ENCODE assay signal across 12 mouse cellular contexts in genomic region chr7:144751833-144752232, GRCm38 (mm10). TPM values are rescaled to one million over a fixed set of nuclear protein-coding genes. Genes with fewer than 3 reads are reported as not detected.
DNase-seq lines count a peak whose midpoint lies in the region; ATAC-seq and TF ChIP-seq lines count a peak whose summit lies in the region.
"Had no signal": no experiment of that assay in that cellular context is flagged by ENCODE, and none has a peak within 500 bp of the region (broad histone marks: within the 10 kb centered on the region; RNA-seq: fewer than 3 reads in every experiment).

Gene Ano1, minus strand, starts transcription at chr7:144751974.

- H3K27ac ChIP-seq in liver, embryonic 12.5 days = peak within 1 kb of the TSS; percentile 91
- H3K27ac ChIP-seq in liver, postnatal 0 days (ENCODE audit: low read depth) = no peak within 1 kb of the TSS
- no peak within 1 kb of the TSS for H3K27ac ChIP-seq in embryonic facial prominence, embryonic 11.5 days (replicated peaks; ENCODE audit: low read depth, low read length)
- H3K27ac ChIP-seq in stomach, embryonic 14.5 days (ENCODE audit: low read length) = peak within 1 kb of the TSS; percentile 82; the same call in 1 of the 2 replicates
- no peak within 1 kb of the TSS for H3K27ac ChIP-seq in hindbrain, embryonic 13.5 days
- H3K27ac ChIP-seq: heart, embryonic 13.5 days; limb, embryonic 13.5 days had no signal

- H3K9me3 ChIP-seq in liver, embryonic 12.5 days (replicated peaks) = no peaks in the 10 kb centered on the region
- H3K9me3 ChIP-seq in liver, postnatal 0 days (ENCODE audit: low read length) = no peaks in the 10 kb centered on the region
- no peaks in the 10 kb centered on the region for H3K9me3 ChIP-seq in embryonic facial prominence, embryonic 11.5 days (replicated peaks; ENCODE audit: control insufficient read depth, low read length)
- H3K9me3 ChIP-seq in stomach, embryonic 14.5 days (ENCODE audit: control insufficient read depth, low read depth, low read length) = no peaks in the 10 kb centered on the region
- H3K9me3 ChIP-seq in hindbrain, embryonic 13.5 days = no peaks in the 10 kb centered on the region
- H3K9me3 ChIP-seq: G1E; heart, embryonic 13.5 days; limb, embryonic 13.5 days had no signal

- TF ChIP-seq CTCF in liver, postnatal 0 days (IDR thresholded peaks at IDR 0.05; ENCODE audit: low read depth) = no peak

- H3K27me3 ChIP-seq in liver, embryonic 12.5 days (replicated peaks) = peaks cover 40% of the 10 kb centered on the region
- H3K27me3 ChIP-seq in liver, postnatal 0 days (ENCODE audit: insufficient read depth, low read length) = no peaks in the 10 kb centered on the region
- H3K27me3 ChIP-seq in embryonic facial prominence, embryonic 11.5 days (ENCODE audit: control insufficient read depth, insufficient read depth, low read length) = no peaks in the 10 kb centered on the region
- H3K27me3 ChIP-seq in stomach, embryonic 14.5 days (ENCODE audit: control insufficient read depth, insufficient read depth, low read length) = no peaks in the 10 kb centered on the region
- no peaks in the 10 kb centered on the region for H3K27me3 ChIP-seq in hindbrain, embryonic 13.5 days
- H3K27me3 ChIP-seq: limb, embryonic 13.5 days had no signal

- H3K36me3 ChIP-seq in liver, embryonic 12.5 days = no peaks in the 10 kb centered on the region
- no peaks in the 10 kb centered on the region for H3K36me3 ChIP-seq in liver, postnatal 0 days (replicated peaks; ENCODE audit: insufficient read depth, low read length)
- no peaks in the 10 kb centered on the region for H3K36me3 ChIP-seq in embryonic facial prominence, embryonic 11.5 days (replicated peaks; ENCODE audit: control insufficient read depth, insufficient read depth, low read depth, low read length)
- no peaks in the 10 kb centered on the region for H3K36me3 ChIP-seq in stomach, embryonic 14.5 days (ENCODE audit: control insufficient read depth, insufficient read depth, low read length)
- H3K36me3 ChIP-seq in hindbrain, embryonic 13.5 days = no peaks in the 10 kb centered on the region
- H3K36me3 ChIP-seq: heart, embryonic 13.5 days; limb, embryonic 13.5 days had no signal

- H3K4me2 ChIP-seq in liver, embryonic 12.5 days = no peak within 1 kb of the TSS
- no peak within 1 kb of the TSS for H3K4me2 ChIP-seq in liver, postnatal 0 days (ENCODE audit: low read depth, low read length)
- H3K4me2 ChIP-seq in embryonic facial prominence, embryonic 11.5 days (ENCODE audit: low read depth, low read length) = no peak within 1 kb of the TSS
- no peak within 1 kb of the TSS for H3K4me2 ChIP-seq in stomach, embryonic 14.5 days (replicated peaks; ENCODE audit: low read depth, low read length)
- H3K4me2 ChIP-seq in hindbrain, embryonic 13.5 days = no peak within 1 kb of the TSS
- H3K4me2 ChIP-seq: heart, embryonic 13.5 days; limb, embryonic 13.5 days had no signal

- ATAC-seq in liver, embryonic 12.5 days = no peak
- ATAC-seq in liver, postnatal 0 days = no peak
- ATAC-seq in embryonic facial prominence, embryonic 11.5 days (replicated peaks; ENCODE audit: insufficient number of reproducible peaks, low FRiP score, low TSS enrichment, low read depth) = no peak
- ATAC-seq in stomach, embryonic 14.5 days (ENCODE audit: insufficient number of reproducible peaks, insufficient read depth, low FRiP score, low read depth) = no peak
- no peak for ATAC-seq in hindbrain, embryonic 13.5 days (ENCODE audit: low FRiP score)

- WGBS in liver, embryonic 12.5 days (ENCODE audit: insufficient replicate concordance) = 60% methylated on average over 9 of the region's 9 CpGs
- 65% methylated on average over 9 of the region's 9 CpGs for WGBS in liver, postnatal 0 days (ENCODE audit: insufficient replicate concordance)
- WGBS in embryonic facial prominence, embryonic 11.5 days = 78% methylated on average over 9 of the region's 9 CpGs
- WGBS in stomach, embryonic 14.5 days = 53% methylated on average over 9 of the region's 9 CpGs
- WGBS in hindbrain, embryonic 13.5 days = 76% methylated on average over 9 of the region's 9 CpGs

- no peak for DNase-seq in liver, postnatal 0 days
- no peak for DNase-seq in embryonic facial prominence, embryonic 11.5 days (ENCODE audit: low spot score)
- no peak for DNase-seq in heart, postnatal 25 days (ENCODE audit: low spot score)
- no peak for DNase-seq in frontal cortex, adult 2 months (ENCODE audit: extremely low spot score in 1 of 2, low spot score in 1 of 2)
- DNase-seq: kidney, postnatal 36 days; thymus, postnatal 36 days had no signal

- TF ChIP-seq EP300 in liver, postnatal 0 days (IDR thresholded peaks at IDR 0.05; ENCODE audit: low read depth) = no peak

- peaks cover 72% of the 10 kb centered on the region for H3K4me1 ChIP-seq in liver, embryonic 12.5 days
- peaks cover 6% of the 10 kb centered on the region; the same call in 1 of the 2 replicates for H3K4me1 ChIP-seq in liver, postnatal 0 days (ENCODE audit: insufficient read depth)
- H3K4me1 ChIP-seq in embryonic facial prominence, embryonic 11.5 days (ENCODE audit: control insufficient read depth, insufficient read depth, low read length) = no peaks in the 10 kb centered on the region
- H3K4me1 ChIP-seq in stomach, embryonic 14.5 days (ENCODE audit: control insufficient read depth, insufficient read depth, low read length) = peaks cover 31% of the 10 kb centered on the region
- H3K4me1 ChIP-seq in hindbrain, embryonic 13.5 days (replicated peaks) = peaks cover 6% of the 10 kb centered on the region; the same call in 1 of the 2 replicates

- peak within 1 kb of the TSS; percentile 12; the same call in 1 of the 2 replicates for H3K9ac ChIP-seq in liver, embryonic 12.5 days
- H3K9ac ChIP-seq in liver, postnatal 0 days (replicated peaks) = no peak within 1 kb of the TSS
- no peak within 1 kb of the TSS for H3K9ac ChIP-seq in embryonic facial prominence, embryonic 11.5 days (replicated peaks; ENCODE audit: low read length)
- no peak within 1 kb of the TSS for H3K9ac ChIP-seq in stomach, embryonic 14.5 days (replicated peaks; ENCODE audit: low read depth, low read length)
- H3K9ac ChIP-seq in hindbrain, embryonic 13.5 days = no peak within 1 kb of the TSS
- H3K9ac ChIP-seq: heart, embryonic 13.5 days; limb, embryonic 13.5 days had no signal

- no peak within 1 kb of the TSS for H3K4me3 ChIP-seq in liver, embryonic 12.5 days
- H3K4me3 ChIP-seq in liver, postnatal 0 days (ENCODE audit: low read depth, low read length) = no peak within 1 kb of the TSS
- no peak within 1 kb of the TSS for H3K4me3 ChIP-seq in embryonic facial prominence, embryonic 11.5 days (ENCODE audit: low read depth, low read length)
- H3K4me3 ChIP-seq in stomach, embryonic 14.5 days (ENCODE audit: low read depth, low read length) = no peak within 1 kb of the TSS
- no peak within 1 kb of the TSS for H3K4me3 ChIP-seq in hindbrain, embryonic 13.5 days
- H3K4me3 ChIP-seq: heart, embryonic 13.5 days; limb, embryonic 13.5 days had no signal

- intact Hi-C loops in heart, postnatal 25 days (cut with DNase I) = no loop called here

RNA-seq across cellular contexts. Expression of gene Ano1, which starts in this region (rescaled TPM):
- polyA plus RNA-seq in liver, embryonic 12.5 days (2016; fragmentation: Nextera tagmentation; extraction: Ambion mirVana) = 5.7 and 7.2 TPM in 2 replicates
- 0.47 and 1.1 TPM in 2 replicates for polyA plus RNA-seq in liver, postnatal 0 days (2015; fragmentation: Nextera tagmentation; extraction: Ambion mirVana)
- polyA plus RNA-seq in embryonic facial prominence, embryonic 11.5 days (2014; fragmentation: Nextera tagmentation; extraction: Ambion mirVana) = 10.0 and 10.8 TPM in 2 replicates
- total RNA-seq in heart, postnatal 25 days (2021) = 10 to 100 TPM; 11.8 to 13.7 TPM
- polyA plus RNA-seq in stomach, embryonic 14.5 days (2014; fragmentation: Nextera tagmentation; extraction: Ambion mirVana) = 65.0 and 69.8 TPM in 2 replicates
- polyA plus RNA-seq in hindbrain, embryonic 13.5 days (2015; fragmentation: Nextera tagmentation; extraction: Ambion mirVana) = 5.0 and 5.9 TPM in 2 replicates
- 5.3 and 8.9 TPM in 2 replicates for polyA plus RNA-seq in frontal cortex, adult 2 months (2012; rRNA removed)

Comparison
In these comparisons a context has a peak if more than half of its experiments do, and no peak if none do; other contexts are left out.
1. H3K27ac ChIP-seq: peak in liver, embryonic 12.5 days (single experiment) and stomach, embryonic 14.5 days (single experiment); none in liver, postnatal 0 days (single experiment), embryonic facial prominence, embryonic 11.5 days (single experiment) and hindbrain, embryonic 13.5 days (single experiment).